Mouse (Mus musculus) limb, embryonic 15.5 days (tissue): ENCODE results near the gene Cacna1c. TPM values are rescaled to one million over a fixed set of nuclear protein-coding genes. Genes with fewer than 3 reads are reported as not detected.

Source experiments
- ATAC-seq: fragments of 200-750 bp; cut with Nextera tagmentation; 2 replicates; pipeline ENCODE4 v1.8.0; 2017; ENCODE audit warnings: low read depth, moderate TSS enrichment; ENCODE audit not compliant: insufficient number of reproducible peaks, low FRiP score, low TSS enrichment
- H3K27ac ChIP-seq: fragments of 300-500 bp; sonication (generic); 2 replicates; pipeline ENCODE4 v1.5.1; 2015; ENCODE audit warnings: moderate library complexity, mild to moderate bottlenecking, inconsistent platforms
- H3K27me3 ChIP-seq: fragments of 300-500 bp; sonication (generic); 2 replicates; pipeline ENCODE4 v1.6.1; 2015; ENCODE audit warnings: inconsistent platforms
- H3K36me3 ChIP-seq: fragments of 300-500 bp; sonication (generic); 2 replicates; pipeline ENCODE4 v1.6.1; 2015; ENCODE audit warnings: inconsistent platforms
- H3K4me1 ChIP-seq: fragments of 300-500 bp; sonication (generic); 2 replicates; pipeline ENCODE4 v1.6.1; 2015; ENCODE audit warnings: inconsistent platforms
- H3K4me2 ChIP-seq: fragments of 300-500 bp; sonication (generic); 2 replicates; pipeline ENCODE4 v1.6.1; 2015; ENCODE audit warnings: mild to moderate bottlenecking, inconsistent platforms
- H3K4me3 ChIP-seq: fragments of 300-500 bp; sonication (generic); 2 replicates; pipeline ENCODE4 v1.5.1; 2015; ENCODE audit warnings: mild to moderate bottlenecking, inconsistent platforms
- H3K9ac ChIP-seq: fragments of 300-500 bp; sonication (generic); 2 replicates; pipeline ENCODE4 v1.6.1; 2015; ENCODE audit warnings: inconsistent platforms
- H3K9me3 ChIP-seq: fragments of 300-500 bp; sonication (generic); 2 replicates; pipeline ENCODE4 v1.6.1; 2016; ENCODE audit warnings: inconsistent platforms
- WGBS: fragments of 180-500 bp; shearing (Covaris S2); methylation state at CpG from one replicate; pipeline ENCODE4 v1.1.7; 2015; 5-methylcytosine and 5-hydroxymethylcytosine counted together
- polyA plus RNA-seq: library from polyadenylated mRNA; unstranded; fragments of >200 nt; fragmentation: Nextera tagmentation; extraction: Ambion mirVana; gene quantifications from 2 replicates; pipeline ENCODE4 v1.2.1, GENCODE M21; 2015

The Cacna1c gene
- polyA plus RNA-seq, result 4.1 and 6.2 TPM in 2 replicates

GRCm38 (mm10) chr6:119196382-119197305, at the start of gene Cacna1c:
Gene Cacna1c (minus strand): TSS chr6:119196418.
- no peak within 1 kb of the TSS for H3K4me2 ChIP-seq
- H3K4me1 ChIP-seq, result peaks cover 6% of the 10 kb centered on the region; the same call in 1 of the 2 replicates
- no peak within 1 kb of the TSS for H3K4me3 ChIP-seq
- H3K36me3 ChIP-seq, result peaks cover 19% of the 10 kb centered on the region
- H3K9me3 ChIP-seq, result no peaks in the 10 kb centered on the region
- no peak within 1 kb of the TSS for H3K9ac ChIP-seq
- ATAC-seq, result no peak
- no peaks in the 10 kb centered on the region for H3K27me3 ChIP-seq
- WGBS, result 70% methylated on average over 17 of the region's 17 CpGs
- no peak within 1 kb of the TSS for H3K27ac ChIP-seq

- Histone ChIP-seq H3K4me1 (peaks cover 14% of the 10 kb centered on the region), H3K9me3 (no peaks in the 10 kb centered on the region), H3K4me2 (no peak overlapping the region), H3K4me3 (no peak overlapping the region), H3K27me3 (no peaks in the 10 kb centered on the region), H3K9ac (no peak overlapping the region), H3K36me3 (no peaks in the 10 kb centered on the region), H3K27ac (no peak overlapping the region)
- 49% methylated on average over 21 of the region's 21 CpGs for WGBS
- no peak for ATAC-seq
Measured at GRCm38 (mm10) chr6:119240871-119241705, 44.9 kb upstream of the Cacna1c start.

- no peaks in the 10 kb centered on the region for H3K27me3 ChIP-seq
- no peak overlapping the region for H3K9ac ChIP-seq
- H3K4me1 ChIP-seq, result peaks cover 14% of the 10 kb centered on the region
- no peak overlapping the region for H3K4me3 ChIP-seq
- no peak for ATAC-seq
- H3K9me3 ChIP-seq, result no peaks in the 10 kb centered on the region
- no peak overlapping the region for H3K27ac ChIP-seq
- no peak overlapping the region for H3K4me2 ChIP-seq
- no peaks in the 10 kb centered on the region for H3K36me3 ChIP-seq
- WGBS, result 70% methylated on average over 7 of the region's 7 CpGs
Measured at GRCm38 (mm10) chr6:119240256-119240655, 44.0 kb upstream of the Cacna1c start.

- no peak overlapping the region for H3K4me3 ChIP-seq
- no peak for ATAC-seq
Measured at GRCm38 (mm10) chr6:119239341-119240005, 43.3 kb upstream of the Cacna1c start.

GRCm38 (mm10) chr6:119237427-119237989, 41.3 kb upstream of the Cacna1c start:
- Histone ChIP-seq H3K4me1 (peaks cover 14% of the 10 kb centered on the region), H3K27ac (no peak overlapping the region), H3K4me2 (no peak overlapping the region), H3K27me3 (no peaks in the 10 kb centered on the region), H3K36me3 (no peaks in the 10 kb centered on the region), H3K4me3 (no peak overlapping the region), H3K9ac (no peak overlapping the region), H3K9me3 (no peaks in the 10 kb centered on the region)
- WGBS, result 45% methylated on average over 8 of the region's 8 CpGs
- peak; percentile 64; the same call in 1 of the 2 replicates for ATAC-seq

More at GRCm38 (mm10) chr6:119239341-119240005, 43.3 kb upstream of the Cacna1c start:
- Histone ChIP-seq H3K4me2 (no peak overlapping the region), H3K9ac (no peak overlapping the region), H3K27ac (no peak overlapping the region), H3K4me1 (peaks cover 14% of the 10 kb centered on the region), H3K36me3 (no peaks in the 10 kb centered on the region), H3K9me3 (no peaks in the 10 kb centered on the region), H3K27me3 (no peaks in the 10 kb centered on the region)
- 64% methylated on average over 5 of the region's 5 CpGs for WGBS

- no peak for ATAC-seq
- Histone ChIP-seq H3K27me3 (no peaks in the 10 kb centered on the region), H3K36me3 (no peaks in the 10 kb centered on the region), H3K4me1 (peaks cover 13% of the 10 kb centered on the region), H3K9me3 (no peaks in the 10 kb centered on the region), H3K4me3 (no peak within 1 kb of the TSS), H3K4me2 (no peak within 1 kb of the TSS), H3K9ac (no peak within 1 kb of the TSS), H3K27ac (no peak within 1 kb of the TSS)
- WGBS, result 47% methylated on average over 1 of the region's 1 CpGs
Measured at GRCm38 (mm10) chr6:119236241-119236640, 40.0 kb upstream of the Cacna1c start, which contains the start of gene Cacna2d4. Gene Cacna2d4 (plus strand): TSS chr6:119236526.

- H3K4me2 ChIP-seq, result no peak overlapping the region
- no peaks in the 10 kb centered on the region for H3K9me3 ChIP-seq
- ATAC-seq, result no peak
- no peaks in the 10 kb centered on the region for H3K27me3 ChIP-seq
- H3K27ac ChIP-seq, result no peak overlapping the region
- 72% methylated on average over 5 of the region's 5 CpGs for WGBS
- peaks cover 12% of the 10 kb centered on the region for H3K4me1 ChIP-seq
- no peaks in the 10 kb centered on the region for H3K36me3 ChIP-seq
- H3K9ac ChIP-seq, result no peak overlapping the region
- no peak overlapping the region for H3K4me3 ChIP-seq
Measured at GRCm38 (mm10) chr6:119235441-119235840, 39.2 kb upstream of the Cacna1c start.

GRCm38 (mm10) chr6:119233066-119233465, 36.8 kb upstream of the Cacna1c start:
- no peak overlapping the region for H3K27ac ChIP-seq
- no peak overlapping the region for H3K4me2 ChIP-seq
- 30% methylated on average over 3 of the region's 3 CpGs for WGBS
- no peaks in the 10 kb centered on the region for H3K27me3 ChIP-seq
- H3K4me1 ChIP-seq, result peaks cover 12% of the 10 kb centered on the region
- no peak for ATAC-seq
- H3K9me3 ChIP-seq, result no peaks in the 10 kb centered on the region
- H3K36me3 ChIP-seq, result no peaks in the 10 kb centered on the region
- H3K9ac ChIP-seq, result no peak overlapping the region
- no peak overlapping the region for H3K4me3 ChIP-seq

- no peak overlapping the region for H3K4me2 ChIP-seq
- ATAC-seq, result no peak
- H3K27ac ChIP-seq, result no peak overlapping the region
- H3K27me3 ChIP-seq, result no peaks in the 10 kb centered on the region
- H3K4me1 ChIP-seq, result 0 out of 2 replicates have a peak, but pooled peaks cover 6% of the 10 kb centered on the region
- no peaks in the 10 kb centered on the region for H3K36me3 ChIP-seq
- no peak overlapping the region for H3K4me3 ChIP-seq
- H3K9me3 ChIP-seq, result no peaks in the 10 kb centered on the region
- 66% methylated on average over 11 of the region's 11 CpGs for WGBS
- no peak overlapping the region for H3K9ac ChIP-seq
Measured at GRCm38 (mm10) chr6:119228861-119229603, 32.8 kb upstream of the Cacna1c start.

- Histone ChIP-seq H3K4me1 (0 out of 2 replicates have a peak, but pooled peaks cover 6% of the 10 kb centered on the region), H3K4me3 (no peak overlapping the region), H3K27me3 (no peaks in the 10 kb centered on the region), H3K9me3 (no peaks in the 10 kb centered on the region), H3K4me2 (no peak overlapping the region), H3K36me3 (no peaks in the 10 kb centered on the region), H3K9ac (no peak overlapping the region), H3K27ac (no peak overlapping the region)
- no peak for ATAC-seq
- 86% methylated on average over 8 of the region's 8 CpGs for WGBS
Measured at GRCm38 (mm10) chr6:119227001-119227400, 30.8 kb upstream of the Cacna1c start.
